Mouse (Mus musculus) cerebellum, adult 2 months (tissue): Measurements from ENCODE around the gene Lrrc56.

Experiments used
- CTCF ChIP-seq: fragments of 200-500 bp; IDR thresholded peaks from 2 replicates; pipeline ENCODE4 v1.5.1; 2011; ENCODE audit warnings: low read depth, mild to moderate bottlenecking, control low read depth, low read length, moderate library complexity, borderline replicate concordance; ENCODE audit not compliant: insufficient read depth
- POLR2A ChIP-seq: fragments of 200-500 bp; IDR thresholded peaks from 2 replicates; pipeline ENCODE4 v1.6.1; 2011; ENCODE audit warnings: low read length, control low read depth, borderline replicate concordance; ENCODE audit not compliant: insufficient read depth

DNA sequence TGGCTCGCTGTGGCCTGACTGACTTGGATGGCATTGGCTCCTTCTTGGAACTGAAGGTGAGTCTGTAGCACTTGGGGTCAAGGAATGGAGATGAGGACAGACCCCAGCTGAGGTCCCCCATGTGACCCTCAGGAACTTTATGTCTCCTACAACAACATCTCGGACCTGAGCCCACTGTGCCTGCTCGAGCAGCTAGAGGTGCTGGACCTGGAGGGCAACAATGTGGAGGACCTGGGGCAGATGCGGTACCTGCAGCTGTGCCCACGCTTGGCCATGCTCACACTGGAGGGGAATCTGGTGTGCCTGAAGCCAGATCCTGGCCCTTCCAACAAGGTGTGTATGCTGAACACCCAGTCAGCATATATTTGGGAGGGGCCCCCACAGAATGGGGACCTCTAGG lies 11.5 kb downstream of the Lrrc56 start:
- no peak for TF ChIP-seq CTCF
- no peak for TF ChIP-seq POLR2A
